Mouse (Mus musculus) CH12.LX (cell line): ENCODE data around the gene Shld2. TPM values are rescaled to one million over a fixed set of nuclear protein-coding genes. Genes with fewer than 3 reads are reported as not detected.
A peak's percentile ranks its signal among the peaks of the same experiment; 100 is the strongest.

Experiments used
- DNase-seq: peaks from one replicate; pipeline ENCODE4 v3.0.0-alpha.2; 2013; ENCODE audit errors: extremely low read depth
- H3K27ac ChIP-seq: 2 replicates; pipeline ENCODE4 v1.5.1; 2012; ENCODE audit warnings: low read depth, mild to moderate bottlenecking, control low read depth, moderate library complexity; ENCODE audit not compliant: insufficient read depth
- H3K27me3 ChIP-seq: replicated peaks from 2 replicates; pipeline ENCODE3; 2012; ENCODE audit warnings: inconsistent platforms
- H3K36me3 ChIP-seq, 2 experiments: replicated peaks in 1 of 2; 2 replicates each; pipeline versions ENCODE3 to v1.6.1; 2012; ENCODE audit warnings: inconsistent platforms in 1 of 2, low read length in 1 of 2, mild to moderate bottlenecking in 1 of 2, mixed read lengths in 1 of 2, moderate library complexity in 1 of 2; ENCODE audit not compliant: control insufficient read depth in 1 of 2, insufficient read depth in 1 of 2
- H3K4me1 ChIP-seq, 2 experiments: 2 replicates each; pipeline ENCODE4 v1.6.1; 2012; ENCODE audit warnings: inconsistent platforms in 1 of 2, moderate library complexity in 1 of 2; ENCODE audit not compliant: insufficient read depth in 2 of 2, control insufficient read depth in 1 of 2
- H3K4me2 ChIP-seq: 2 replicates; pipeline ENCODE4 v1.6.1; 2012; ENCODE audit warnings: low read depth, mild to moderate bottlenecking, control low read depth; ENCODE audit not compliant: poor library complexity, insufficient read depth, severe bottlenecking
- H3K4me3 ChIP-seq, 3 experiments: fragments of 150-350 bp in 1 of 3; sonication (generic) in 1 of 3; replicated peaks in 1 of 3; 2 replicates each; pipeline versions ENCODE3 to v1.5.1; 2011 to 2012; ENCODE audit warnings: low read depth in 2 of 3, low read length in 2 of 3, mild to moderate bottlenecking in 2 of 3, moderate library complexity in 2 of 3, control low read depth in 1 of 3, improper control_type of control experiment in 1 of 3, inconsistent platforms in 1 of 3, mixed read lengths in 1 of 3; ENCODE audit not compliant: poor library complexity in 1 of 3
- H3K79me2 ChIP-seq: replicated peaks from 2 replicates; pipeline ENCODE4 v1.6.1; 2012; ENCODE audit warnings: mild to moderate bottlenecking, moderate library complexity; ENCODE audit not compliant: control insufficient read depth, poor library complexity, insufficient read depth, severe bottlenecking; ENCODE audit errors: extremely low read depth
- H3K9ac ChIP-seq: 2 replicates; pipeline ENCODE4 v1.6.1; 2012; ENCODE audit warnings: low read depth, mild to moderate bottlenecking, control low read depth, moderate library complexity; ENCODE audit not compliant: insufficient read depth
- H3K9me3 ChIP-seq: replicated peaks from 2 replicates; pipeline ENCODE3; 2012; ENCODE audit warnings: low read length, inconsistent platforms, mixed read lengths
- BHLHE40 ChIP-seq: IDR thresholded peaks from 2 replicates; pipeline ENCODE4 v1.6.1; 2011; ENCODE audit warnings: mild to moderate bottlenecking, low read depth, low read length, improper control_type of control experiment
- CHD1 ChIP-seq: IDR thresholded peaks from 2 replicates; pipeline ENCODE4 v1.6.1; 2012; ENCODE audit warnings: low read depth, low read length, improper control_type of control experiment, inconsistent platforms
- E2F4 ChIP-seq: IDR thresholded peaks from 2 replicates; pipeline ENCODE4 v1.6.1; 2011; ENCODE audit warnings: low read depth, low read length, improper control_type of control experiment; ENCODE audit not compliant: insufficient replicate concordance
- ETS1 ChIP-seq: conservative IDR thresholded peaks from 2 replicates; pipeline ENCODE4 v1.6.1; 2012; ENCODE audit warnings: low read depth, mild to moderate bottlenecking, inconsistent platforms, low read length, improper control_type of control experiment, moderate library complexity
- GABPA ChIP-seq: IDR thresholded peaks from 2 replicates; pipeline ENCODE4 v1.6.1; 2012; ENCODE audit warnings: low read depth, low read length, improper control_type of control experiment, inconsistent platforms; ENCODE audit not compliant: insufficient replicate concordance
- JUN ChIP-seq: IDR thresholded peaks from 2 replicates; pipeline ENCODE4 v1.6.1; 2011; ENCODE audit warnings: low read depth, mild to moderate bottlenecking, low read length, improper control_type of control experiment, moderate library complexity; ENCODE audit not compliant: insufficient read depth
- KAT2A ChIP-seq: IDR thresholded peaks from 2 replicates; pipeline ENCODE4 v1.6.1; 2012; ENCODE audit warnings: low read length, improper control_type of control experiment, inconsistent platforms; ENCODE audit not compliant: insufficient replicate concordance
- MAFK ChIP-seq: IDR thresholded peaks from 2 replicates; pipeline ENCODE4 v1.6.1; 2011; ENCODE audit warnings: low read length, improper control_type of control experiment; ENCODE audit not compliant: insufficient replicate concordance
- MAX ChIP-seq: IDR thresholded peaks from 2 replicates; pipeline ENCODE4 v1.6.1; 2011; ENCODE audit warnings: low read length, improper control_type of control experiment
- MAZ ChIP-seq: IDR thresholded peaks from 2 replicates; pipeline ENCODE4 v1.6.1; 2012; ENCODE audit warnings: low read depth, mild to moderate bottlenecking, inconsistent platforms, low read length, improper control_type of control experiment, moderate library complexity
- NELFE ChIP-seq: IDR thresholded peaks from 2 replicates; pipeline ENCODE4 v1.6.1; 2011; ENCODE audit warnings: low read depth, low read length, improper control_type of control experiment
- PAX5 ChIP-seq: IDR thresholded peaks from 2 replicates; pipeline ENCODE4 v1.6.1; 2012; ENCODE audit warnings: low read length, inconsistent platforms, mixed read lengths
- POLR2AphosphoS2 ChIP-seq: IDR thresholded peaks from 2 replicates; pipeline ENCODE4 v1.6.1; 2011; ENCODE audit warnings: low read depth, low read length, improper control_type of control experiment
- RCOR1 ChIP-seq: conservative IDR thresholded peaks from 2 replicates; pipeline ENCODE4 v1.6.1; 2012; ENCODE audit warnings: low read depth, mild to moderate bottlenecking, inconsistent platforms, low read length, improper control_type of control experiment
- USF1 ChIP-seq: IDR thresholded peaks from 2 replicates; pipeline ENCODE4 v1.6.1; 2014; ENCODE audit warnings: low read depth, mild to moderate bottlenecking, inconsistent platforms, low read length, improper control_type of control experiment
- USF2 ChIP-seq: conservative IDR thresholded peaks from 2 replicates; pipeline ENCODE4 v1.6.1; 2011; ENCODE audit warnings: low read depth, low read length, improper control_type of control experiment
- ZC3H11A ChIP-seq: IDR thresholded peaks from 2 replicates; pipeline ENCODE4 v1.6.1; 2012; ENCODE audit warnings: low read depth, mild to moderate bottlenecking, inconsistent platforms, low read length, improper control_type of control experiment
- ZKSCAN1 ChIP-seq: IDR thresholded peaks from 2 replicates; pipeline ENCODE4 v1.6.1; 2012; ENCODE audit warnings: low read depth, inconsistent platforms, low read length, improper control_type of control experiment, borderline replicate concordance
- ZNF384 ChIP-seq: IDR thresholded peaks from 2 replicates; pipeline ENCODE4 v1.6.1; 2012; ENCODE audit warnings: low read depth, low read length, improper control_type of control experiment, inconsistent platforms
- dilution Hi-C: fragments of 300-500 bp; cut with MboI; formaldehyde crosslinking; loops from 2 replicates; pipeline ENCODE4 v1.14.3; 2020; ENCODE audit warnings: low sequenced_read_pairs; ENCODE audit not compliant: extremely low pct_unique_long_range_greater_than_20kb, extremely low pct_ligation_motif_present
- in situ Hi-C: fragments of 300-500 bp; cut with MboI; formaldehyde crosslinking; loops from 3 replicates; pipeline ENCODE4 v1.14.3; 2019; ENCODE audit warnings: low sequenced_read_pairs, low pct_ligation_motif_present, low pct_unique_long_range_greater_than_20kb, mixed read lengths
- polyA plus RNA-seq: library from polyadenylated mRNA; unstranded; fragments of >175 nt; gene quantifications from 2 replicates; pipeline ENCODE4 v1.2.1, GENCODE M21; 2012; ENCODE audit warnings: low read depth; ENCODE audit not compliant: insufficient read length
- total RNA-seq, 2 experiments: library from RNA; depleted of rRNA; stranded (reverse); fragments of 300-350 nt in 1 of 2; fragments of >200 nt in 1 of 2; gene quantifications; 2 replicates each; pipeline ENCODE4 v1.2.3; 2012 to 2014

The Shld2 gene
- total and polyA plus RNA-seq, 3 experiments, result 12.0 to 21.8 (median 13.9) TPM

DNA sequence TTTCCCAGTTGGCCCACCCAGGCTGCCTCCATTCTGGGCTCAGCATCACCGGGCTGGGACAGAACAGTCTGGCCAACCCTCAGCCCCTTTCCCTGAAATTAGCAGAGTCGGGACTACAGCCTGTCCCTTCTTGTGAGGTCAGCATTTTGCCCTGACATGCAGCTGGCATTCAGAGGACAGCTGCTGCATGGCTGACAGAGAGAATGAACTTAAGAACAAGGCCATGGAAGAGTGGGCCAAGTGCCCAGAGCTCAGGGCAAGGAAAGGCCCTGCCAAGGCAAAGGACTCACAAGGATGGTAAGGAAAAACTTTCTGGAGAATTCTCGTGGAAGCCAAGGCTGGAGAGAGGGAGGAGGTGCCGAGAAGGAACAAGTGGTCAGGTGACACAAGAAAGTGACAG lies 113.6 kb downstream of the Shld2 start:
- Histone ChIP-seq H3K9ac (no peak overlapping the region), H3K27me3 (peaks cover 7% of the 10 kb centered on the region), H3K36me3 (no peaks in the 10 kb centered on the region), H3K27ac (no peak overlapping the region), H3K4me2 (no peak overlapping the region), H3K4me1 (peaks cover 11 to 64% of the 10 kb centered on the region in 2 experiments), H3K79me2 (no peaks in the 10 kb centered on the region), H3K9me3 (no peaks in the 10 kb centered on the region), H3K4me3 (no peak overlapping the region)
- DNase-seq, result no peak
- dilution Hi-C loops, result no loop called here
- in situ Hi-C loops, result loop anchor here (5.0 kb wide), 1 partner anchor 89 kb away; no protein-coding TSS in a partner anchor
- TF ChIP-seq GABPA, result no peak
- no peak for TF ChIP-seq MAFK
- TF ChIP-seq POLR2AphosphoS2, result no peak
- no peak for TF ChIP-seq MAZ
- TF ChIP-seq RCOR1, result no peak
- TF ChIP-seq CHD1, result no peak
- TF ChIP-seq ETS1, result no peak
- no peak for TF ChIP-seq USF1
- no peak for TF ChIP-seq JUN

DNA sequence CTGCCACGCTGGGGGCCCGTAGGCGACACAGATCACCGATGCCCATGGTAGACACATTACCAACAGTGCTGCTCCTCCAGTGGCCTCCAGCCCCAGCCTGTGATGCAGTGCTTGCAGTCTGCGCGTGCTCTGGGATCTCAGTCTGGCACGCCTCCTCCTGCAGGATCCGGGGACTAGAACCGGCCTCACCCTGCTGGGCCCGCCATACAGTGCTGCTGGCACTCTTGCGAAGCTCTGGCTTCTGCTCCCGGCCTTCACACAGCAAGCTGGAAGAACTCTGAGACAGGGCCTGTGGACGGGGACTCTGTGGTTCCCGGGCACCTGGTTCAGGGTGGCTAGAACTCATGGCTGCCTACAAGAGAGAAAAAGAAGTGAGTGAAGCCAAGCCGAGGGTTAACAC lies 114.8 kb downstream of the Shld2 start:
- H3K4me1 ChIP-seq, result peaks cover 15 to 77% of the 10 kb centered on the region in 2 experiments
- H3K36me3 ChIP-seq, result no peaks in the 10 kb centered on the region
- H3K4me2 ChIP-seq, result no peak overlapping the region
- DNase-seq, result no peak
- H3K9me3 ChIP-seq, result no peaks in the 10 kb centered on the region
- H3K27me3 ChIP-seq, result peaks cover 7% of the 10 kb centered on the region
- H3K79me2 ChIP-seq, result no peaks in the 10 kb centered on the region
- H3K9ac ChIP-seq, result no peak overlapping the region
- dilution Hi-C loops, result no loop called here
- no peak overlapping the region for H3K27ac ChIP-seq
- no peak overlapping the region for H3K4me3 ChIP-seq
- in situ Hi-C loops, result loop anchor here (5.0 kb wide), 1 partner anchor 88 kb away; no protein-coding TSS in a partner anchor
- TF ChIP-seq ZC3H11A (no peak), KAT2A (no peak), NELFE (no peak)

- Histone ChIP-seq H3K27me3 (peaks cover 7% of the 10 kb centered on the region), H3K4me2 (no peak overlapping the region), H3K4me1 (peaks cover 21 to 77% of the 10 kb centered on the region in 2 experiments), H3K9me3 (no peaks in the 10 kb centered on the region), H3K36me3 (no peaks in the 10 kb centered on the region), H3K27ac (no peak overlapping the region), H3K9ac (no peak overlapping the region), H3K79me2 (no peaks in the 10 kb centered on the region), H3K4me3 (no peak overlapping the region)
- in situ Hi-C loops (no loop called here), dilution Hi-C loops (no loop called here)
- TF ChIP-seq ZKSCAN1 (no peak), PAX5 (no peak), ZNF384 (no peak), MAX (no peak), ETS1 (0 out of 2 replicates have a peak, but pooled peaks have one; percentile 52), MAZ (no peak), USF1 (0 out of 2 replicates have a peak, but pooled peaks have one; percentile 11), E2F4 (no peak), BHLHE40 (peak; percentile 70), USF2 (no peak)
- peak; percentile 69 for DNase-seq
These were observed 116.4 kb downstream of the Shld2 start for GRCm38 (mm10) chr14:34193879-34194278.
